Mouse (Mus musculus): ENCODE results near the gene Zkscan17. TPM values are rescaled to one million over a fixed set of nuclear protein-coding genes. Genes with fewer than 3 reads are reported as not detected.

The Zkscan17 gene
- total and polyA plus RNA-seq, 2 experiments, result 5.1 to 9.4 TPM

- H3K79me2 ChIP-seq (ENCODE audit: control insufficient read depth, insufficient read depth, low read length), result no peaks in the 10 kb centered on the region
- no peaks in the 10 kb centered on the region for H3K27me3 ChIP-seq (ENCODE audit: control insufficient read depth, insufficient read depth, low read length)
- peaks cover 6% of the 10 kb centered on the region for H3K4me1 ChIP-seq (ENCODE audit: control insufficient read depth, insufficient read depth, low read length)
- 93% methylated on average over 1 of the region's 1 CpGs for WGBS
- no peak for TF ChIP-seq POLR2A (IDR thresholded peaks at IDR 0.05; ENCODE audit: extremely low read depth, insufficient read depth, low read length)
- TF ChIP-seq CTCF (IDR thresholded peaks at IDR 0.05; ENCODE audit: low read depth, low read length), result no peak
- no peak overlapping the region for H3K9ac ChIP-seq (ENCODE audit: low read depth, low read length)
- no peaks in the 10 kb centered on the region for H3K36me3 ChIP-seq (ENCODE audit: control insufficient read depth, insufficient read depth, low read length)
- no peak for DNase-seq (ENCODE audit: extremely low read depth, low read depth, low spot score)
- no peak overlapping the region for H3K27ac ChIP-seq (replicated peaks; ENCODE audit: insufficient read depth, low read depth, low read length)
- no peak overlapping the region for H3K4me3 ChIP-seq (ENCODE audit: insufficient read depth, low read depth, low read length)
Measured at GRCm38 (mm10) chr11:59517441-59517840, 9.1 kb downstream of the Zkscan17 start.

GRCm38 (mm10) chr11:59514789-59515188 lies 11.8 kb downstream of the Zkscan17 start:
- Histone ChIP-seq H3K4me1 (ENCODE audit: control insufficient read depth, insufficient read depth, low read length) (peaks cover 4% of the 10 kb centered on the region), H3K36me3 (ENCODE audit: control insufficient read depth, insufficient read depth, low read length) (no peaks in the 10 kb centered on the region), H3K27ac (replicated peaks; ENCODE audit: insufficient read depth, low read depth, low read length) (peak overlapping the region; percentile 60), H3K79me2 (ENCODE audit: control insufficient read depth, insufficient read depth, low read length) (no peaks in the 10 kb centered on the region), H3K27me3 (ENCODE audit: control insufficient read depth, insufficient read depth, low read length) (no peaks in the 10 kb centered on the region), H3K9ac (ENCODE audit: low read depth, low read length) (no peak overlapping the region), H3K4me3 (ENCODE audit: insufficient read depth, low read depth, low read length) (no peak overlapping the region)
- WGBS, result 71% methylated on average over 3 of the region's 3 CpGs
- TF ChIP-seq CTCF (IDR thresholded peaks at IDR 0.05; ENCODE audit: low read depth, low read length), result no peak
- no peak for TF ChIP-seq POLR2A (IDR thresholded peaks at IDR 0.05; ENCODE audit: extremely low read depth, insufficient read depth, low read length)
- DNase-seq (ENCODE audit: extremely low read depth, low read depth, low spot score), result no peak

GRCm38 (mm10) chr11:59514381-59514780 lies 12.2 kb downstream of the Zkscan17 start:
- H3K4me1 ChIP-seq (ENCODE audit: control insufficient read depth, insufficient read depth, low read length), result peaks cover 4% of the 10 kb centered on the region
- no peak overlapping the region for H3K9ac ChIP-seq (ENCODE audit: low read depth, low read length)
- H3K4me3 ChIP-seq (ENCODE audit: insufficient read depth, low read depth, low read length), result no peak overlapping the region
- H3K79me2 ChIP-seq (ENCODE audit: control insufficient read depth, insufficient read depth, low read length), result no peaks in the 10 kb centered on the region
- no peaks in the 10 kb centered on the region for H3K36me3 ChIP-seq (ENCODE audit: control insufficient read depth, insufficient read depth, low read length)
- H3K27me3 ChIP-seq (ENCODE audit: control insufficient read depth, insufficient read depth, low read length), result no peaks in the 10 kb centered on the region
- peak overlapping the region; percentile 60 for H3K27ac ChIP-seq (replicated peaks; ENCODE audit: insufficient read depth, low read depth, low read length)
- 81% methylated on average over 6 of the region's 6 CpGs for WGBS
- no peak for TF ChIP-seq CTCF (IDR thresholded peaks at IDR 0.05; ENCODE audit: low read depth, low read length)
- no peak for TF ChIP-seq POLR2A (IDR thresholded peaks at IDR 0.05; ENCODE audit: extremely low read depth, insufficient read depth, low read length)
- no peak for DNase-seq (ENCODE audit: extremely low read depth, low read depth, low spot score)

- 84% methylated on average over 3 of the region's 3 CpGs for WGBS
- Histone ChIP-seq H3K36me3 (ENCODE audit: control insufficient read depth, insufficient read depth, low read length) (no peaks in the 10 kb centered on the region), H3K79me2 (ENCODE audit: control insufficient read depth, insufficient read depth, low read length) (no peaks in the 10 kb centered on the region), H3K4me1 (ENCODE audit: control insufficient read depth, insufficient read depth, low read length) (peaks cover 4% of the 10 kb centered on the region), H3K27ac (replicated peaks; ENCODE audit: insufficient read depth, low read depth, low read length) (no peak overlapping the region), H3K27me3 (ENCODE audit: control insufficient read depth, insufficient read depth, low read length) (no peaks in the 10 kb centered on the region), H3K4me3 (ENCODE audit: insufficient read depth, low read depth, low read length) (no peak overlapping the region), H3K9ac (ENCODE audit: low read depth, low read length) (no peak overlapping the region)
- no peak for TF ChIP-seq POLR2A (IDR thresholded peaks at IDR 0.05; ENCODE audit: extremely low read depth, insufficient read depth, low read length)
- TF ChIP-seq CTCF (IDR thresholded peaks at IDR 0.05; ENCODE audit: low read depth, low read length), result no peak
- DNase-seq (ENCODE audit: extremely low read depth, low read depth, low spot score), result no peak
Measured at GRCm38 (mm10) chr11:59513556-59513955, 13.0 kb downstream of the Zkscan17 start.

- peak; percentile 78 for DNase-seq (ENCODE audit: extremely low read depth, low read depth, low spot score)
- H3K79me2 ChIP-seq (ENCODE audit: control insufficient read depth, insufficient read depth, low read length), result no peaks in the 10 kb centered on the region
- no peak overlapping the region for H3K4me3 ChIP-seq (ENCODE audit: insufficient read depth, low read depth, low read length)
- no peaks in the 10 kb centered on the region for H3K36me3 ChIP-seq (ENCODE audit: control insufficient read depth, insufficient read depth, low read length)
- H3K9ac ChIP-seq (ENCODE audit: low read depth, low read length), result no peak overlapping the region
- H3K4me1 ChIP-seq (ENCODE audit: control insufficient read depth, insufficient read depth, low read length), result peaks cover 4% of the 10 kb centered on the region
- 32% methylated on average over 10 of the region's 10 CpGs for WGBS
- no peak overlapping the region for H3K27ac ChIP-seq (replicated peaks; ENCODE audit: insufficient read depth, low read depth, low read length)
- H3K27me3 ChIP-seq (ENCODE audit: control insufficient read depth, insufficient read depth, low read length), result no peaks in the 10 kb centered on the region
- TF ChIP-seq POLR2A (IDR thresholded peaks at IDR 0.05; ENCODE audit: extremely low read depth, insufficient read depth, low read length), result no peak
- TF ChIP-seq CTCF (IDR thresholded peaks at IDR 0.05; ENCODE audit: low read depth, low read length), result no peak
Measured at GRCm38 (mm10) chr11:59512733-59513132, 13.8 kb downstream of the Zkscan17 start.

GRCm38 (mm10) chr11:59511558-59511957 lies 15.0 kb downstream of the Zkscan17 start:
- H3K9ac ChIP-seq (ENCODE audit: low read depth, low read length), result no peak overlapping the region
- no peaks in the 10 kb centered on the region for H3K36me3 ChIP-seq (ENCODE audit: control insufficient read depth, insufficient read depth, low read length)
- no peak overlapping the region for H3K27ac ChIP-seq (replicated peaks; ENCODE audit: insufficient read depth, low read depth, low read length)
- H3K79me2 ChIP-seq (ENCODE audit: control insufficient read depth, insufficient read depth, low read length), result no peaks in the 10 kb centered on the region
- no peak for DNase-seq (ENCODE audit: extremely low read depth, low read depth, low spot score)
- H3K4me3 ChIP-seq (ENCODE audit: insufficient read depth, low read depth, low read length), result no peak overlapping the region
- peaks cover 4% of the 10 kb centered on the region for H3K4me1 ChIP-seq (ENCODE audit: control insufficient read depth, insufficient read depth, low read length)
- 86% methylated on average over 1 of the region's 1 CpGs for WGBS
- TF ChIP-seq POLR2A (IDR thresholded peaks at IDR 0.05; ENCODE audit: extremely low read depth, insufficient read depth, low read length) (no peak), CTCF (IDR thresholded peaks at IDR 0.05; ENCODE audit: low read depth, low read length) (no peak)
- no peaks in the 10 kb centered on the region for H3K27me3 ChIP-seq (ENCODE audit: control insufficient read depth, insufficient read depth, low read length)
